Mouse (Mus musculus): ENCODE measurements around the gene Fgd3.

GRCm38 (mm10) chr13:49367657-49368440, 47.7 kb upstream of the Fgd3 start:
- TF ChIP-seq CTCF (IDR thresholded peaks at IDR 0.05; ENCODE audit: control insufficient read depth, insufficient read depth, insufficient replicate concordance, low read depth, low read length) (no peak), POLR2A (IDR thresholded peaks at IDR 0.05; ENCODE audit: control insufficient read depth, low read depth, low read length) (no peak)

Data from testis, adult 2 months (tissue).